Mouse (Mus musculus) cortical plate, adult 2 months (tissue): Measurements from ENCODE around the gene Tnik.

Source experiments
- CTCF ChIP-seq: fragments of 200-500 bp; IDR thresholded peaks from 2 replicates; pipeline ENCODE4 v1.5.1; 2011; ENCODE audit warnings: mild to moderate bottlenecking, control low read depth, low read length; ENCODE audit not compliant: insufficient read depth; ENCODE audit errors: extremely low read depth
- POLR2A ChIP-seq: fragments of 200-500 bp; IDR thresholded peaks from 2 replicates; pipeline ENCODE4 v1.6.1; 2011; ENCODE audit warnings: mild to moderate bottlenecking, low read length, control low read depth; ENCODE audit not compliant: insufficient read depth; ENCODE audit errors: extremely low read depth

GRCm38 (mm10) chr3:28371583-28371982, 108.6 kb downstream of the Tnik start:
- TF ChIP-seq POLR2A (no peak), CTCF (no peak)
